Mouse (Mus musculus) liver, postnatal 0 days (tissue): ENCODE results near the gene Ly6g6f.

Experiments used
- CTCF ChIP-seq: sonication (generic); IDR thresholded peaks from 2 replicates; pipeline ENCODE4 v1.5.1; 2016; ENCODE audit warnings: antibody characterized with exemption, low read depth
- EP300 ChIP-seq: IDR thresholded peaks from 2 replicates; pipeline ENCODE4 v1.6.1; 2016; ENCODE audit warnings: antibody characterized with exemption, low read depth, mild to moderate bottlenecking

GRCm38 (mm10) chr17:35032323-35032870, 53.0 kb downstream of the Ly6g6f start:
- TF ChIP-seq EP300 = no peak
- peak; percentile 46 for TF ChIP-seq CTCF
